Mouse (Mus musculus) cerebellum, postnatal 36 days (tissue): ENCODE measurements around the gene Plxna4.

Experiments
- DNase-seq, 2 experiments: peaks; one replicate each; pipeline ENCODE4 v3.0.0; 2021 to 2022; ENCODE audit warnings: mixed read lengths in 2 of 2

Plxna4 gene

GRCm38 (mm10) chr6:32588056-32588671 lies at the start of gene Plxna4:
TSS of gene Plxna4 (minus strand) at chr6:32588192.
- peak; percentile 58 to 61 for DNase-seq

GRCm38 (mm10) chr6:32637568-32638183 lies 49.7 kb upstream of the Plxna4 start:
- DNase-seq = peak in 1 of 2 experiments; percentile 2

- DNase-seq = no peak
Observed at GRCm38 (mm10) chr6:32610712-32611111, 22.7 kb upstream of the Plxna4 start.

GRCm38 (mm10) chr6:32606787-32607186 lies 18.8 kb upstream of the Plxna4 start:
- DNase-seq = no peak

GRCm38 (mm10) chr6:32605581-32605980 lies 17.6 kb upstream of the Plxna4 start:
- no peak for DNase-seq

- DNase-seq = no peak
Observed at GRCm38 (mm10) chr6:32604901-32605300, 16.9 kb upstream of the Plxna4 start.

- no peak for DNase-seq
Observed at GRCm38 (mm10) chr6:32602130-32602529, 14.1 kb upstream of the Plxna4 start.

- no peak for DNase-seq
Observed at GRCm38 (mm10) chr6:32601306-32601705, 13.3 kb upstream of the Plxna4 start.

- no peak for DNase-seq
Observed at GRCm38 (mm10) chr6:32595591-32595990, 7.6 kb upstream of the Plxna4 start.

GRCm38 (mm10) chr6:32590979-32591758 lies 3.2 kb upstream of the Plxna4 start:
- DNase-seq = peak; percentile 80 to 90

- DNase-seq = no peak
Observed at GRCm38 (mm10) chr6:32589632-32590031, 1.6 kb upstream of the Plxna4 start.

- peak; percentile 82 to 85 for DNase-seq
Observed at GRCm38 (mm10) chr6:32587136-32588009, 619 bp downstream of the Plxna4 start.

- DNase-seq = no peak
Observed at GRCm38 (mm10) chr6:32586821-32587135, 1.2 kb downstream of the Plxna4 start.

GRCm38 (mm10) chr6:32586390-32586789 lies 1.6 kb downstream of the Plxna4 start:
- DNase-seq = peak; percentile 58 to 63

GRCm38 (mm10) chr6:32585211-32585610 lies 2.8 kb downstream of the Plxna4 start:
- no peak for DNase-seq

- DNase-seq = no peak
Observed at GRCm38 (mm10) chr6:32584243-32584880, 3.6 kb downstream of the Plxna4 start.

- DNase-seq = no peak
Observed at GRCm38 (mm10) chr6:32583582-32583981, 4.4 kb downstream of the Plxna4 start.

- DNase-seq = no peak
Observed at GRCm38 (mm10) chr6:32571485-32571884, 16.5 kb downstream of the Plxna4 start.

- DNase-seq = no peak
Observed at GRCm38 (mm10) chr6:32570445-32570844, 17.5 kb downstream of the Plxna4 start.

GRCm38 (mm10) chr6:32569919-32570318 lies 18.1 kb downstream of the Plxna4 start:
- no peak for DNase-seq

- DNase-seq = no peak
Observed at GRCm38 (mm10) chr6:32546915-32547314, 41.1 kb downstream of the Plxna4 start.

GRCm38 (mm10) chr6:32544021-32544420 lies 44.0 kb downstream of the Plxna4 start:
- DNase-seq = no peak

GRCm38 (mm10) chr6:32540155-32540554 lies 47.8 kb downstream of the Plxna4 start:
- no peak for DNase-seq
